Mouse (Mus musculus) stomach, postnatal 0 days (tissue): Measurements from ENCODE around the gene Mad1l1. TPM values are rescaled to one million over a fixed set of nuclear protein-coding genes. Genes with fewer than 3 reads are reported as not detected.

ENCODE experiments used
- ATAC-seq: fragments of 200-750 bp; cut with Nextera tagmentation; 2 replicates; pipeline ENCODE4 v1.8.0; 2017; ENCODE audit not compliant: low FRiP score, low TSS enrichment
- DNase-seq: peaks from one replicate; pipeline ENCODE4 v3.0.0-alpha.2; 2016; ENCODE audit warnings: low spot score
- H3K27ac ChIP-seq: fragments of 300-500 bp; sonication (generic); replicated peaks from 2 replicates; pipeline ENCODE4 v1.5.1; 2014; ENCODE audit warnings: mild to moderate bottlenecking, control low read depth
- H3K27me3 ChIP-seq: fragments of 300-500 bp; sonication (generic); 2 replicates; pipeline ENCODE4 v1.6.1; 2014; ENCODE audit warnings: low read length; ENCODE audit not compliant: control insufficient read depth, insufficient read depth
- H3K36me3 ChIP-seq: fragments of 300-500 bp; sonication (generic); 2 replicates; pipeline ENCODE4 v1.6.1; 2014; ENCODE audit warnings: low read length, mixed read lengths; ENCODE audit not compliant: control insufficient read depth, insufficient read depth
- H3K4me1 ChIP-seq: fragments of 300-500 bp; sonication (generic); replicated peaks from 2 replicates; pipeline ENCODE4 v1.6.1; 2014; ENCODE audit warnings: antibody characterized with exemption; ENCODE audit not compliant: control insufficient read depth, insufficient read depth
- H3K4me2 ChIP-seq: fragments of 300-500 bp; sonication (generic); replicated peaks from 2 replicates; pipeline ENCODE4 v1.6.1; 2014; ENCODE audit warnings: low read depth, mild to moderate bottlenecking, control low read depth, moderate library complexity
- H3K4me3 ChIP-seq: fragments of 300-500 bp; sonication (generic); 2 replicates; pipeline ENCODE4 v1.5.1; 2014; ENCODE audit warnings: low read depth, low read length, control low read depth
- H3K9ac ChIP-seq: fragments of 300-500 bp; sonication (generic); 2 replicates; pipeline ENCODE4 v1.6.1; 2014; ENCODE audit warnings: mild to moderate bottlenecking, low read length, control low read depth, mixed read lengths
- H3K9me3 ChIP-seq: fragments of 300-500 bp; sonication (generic); 2 replicates; pipeline ENCODE4 v1.6.1; 2016; ENCODE audit warnings: low read length; ENCODE audit not compliant: control insufficient read depth
- CTCF ChIP-seq: IDR thresholded peaks from 2 replicates; pipeline ENCODE4 v1.5.1; 2016; ENCODE audit warnings: antibody characterized with exemption, low read depth, mild to moderate bottlenecking, moderate library complexity
- EP300 ChIP-seq: optimal IDR thresholded peaks from 2 replicates; pipeline ENCODE3; 2016; ENCODE audit warnings: antibody characterized with exemption
- WGBS: fragments of 180-500 bp; shearing (Covaris S2); extraction: QIAGEN DNeasy Blood & Tissue Kit; methylation state at CpG from one replicate; pipeline ENCODE4 v1.1.7; 2014; 5-methylcytosine and 5-hydroxymethylcytosine counted together
- polyA plus RNA-seq: library from polyadenylated mRNA; unstranded; fragments of >200 nt; fragmentation: Nextera tagmentation; extraction: Ambion mirVana; gene quantifications from 2 replicates; pipeline ENCODE4 v1.2.1, GENCODE M21; 2015

Mad1l1 gene
- polyA plus RNA-seq, 1 experiment from 2014 or later, result 14.2 TPM

DNA sequence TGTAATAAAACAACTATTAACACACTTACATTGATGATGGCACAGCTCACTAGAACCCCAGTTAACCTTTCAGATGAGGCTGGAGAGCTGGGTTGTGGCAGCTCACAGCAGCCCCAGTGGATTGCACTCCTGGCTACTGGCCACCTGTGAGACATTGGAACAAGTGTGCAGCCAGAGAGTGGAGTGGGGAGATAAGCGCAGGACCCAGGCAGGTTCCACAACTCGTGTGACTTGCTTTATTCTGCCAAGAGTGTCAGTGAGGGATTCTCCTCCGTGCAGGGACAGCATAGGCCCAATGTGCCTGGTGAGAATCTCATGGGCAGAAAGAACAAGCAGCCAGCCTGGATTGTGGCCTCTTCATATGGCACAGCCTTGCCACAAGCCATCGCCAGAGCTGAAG is 180.0 kb downstream of the Mad1l1 start:
- 80% methylated on average over 4 of the region's 4 CpGs for WGBS
- Histone ChIP-seq H3K9me3 (no peaks in the 10 kb centered on the region), H3K4me1 (no peaks in the 10 kb centered on the region), H3K27me3 (no peaks in the 10 kb centered on the region), H3K36me3 (no peaks in the 10 kb centered on the region), H3K4me3 (no peak overlapping the region), H3K4me2 (no peak overlapping the region), H3K9ac (no peak overlapping the region), H3K27ac (no peak overlapping the region)
- TF ChIP-seq CTCF (no peak), EP300 (no peak)
- no peak for DNase-seq
- no peak for ATAC-seq

DNA sequence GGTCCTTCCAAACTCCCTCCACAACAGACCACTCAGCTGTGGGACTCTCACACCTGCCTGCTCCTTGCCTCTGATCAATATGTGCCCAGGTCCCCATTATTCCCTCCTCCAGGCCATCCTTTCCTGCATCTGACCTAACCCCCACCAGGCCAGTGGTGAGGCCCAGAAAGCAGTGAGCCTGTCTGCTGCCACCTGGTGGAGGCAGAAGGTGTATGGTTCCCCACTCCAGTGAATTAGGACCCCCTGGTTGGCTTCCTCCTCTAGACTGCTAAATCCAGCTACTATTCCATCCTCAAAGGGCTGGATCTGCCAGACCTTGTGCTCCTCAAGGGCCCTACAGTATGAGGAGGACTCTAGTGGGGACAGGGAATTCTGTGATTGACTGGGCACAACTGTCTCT is 181.1 kb downstream of the Mad1l1 start:
- no peak overlapping the region for H3K4me3 ChIP-seq
- no peak overlapping the region for H3K4me2 ChIP-seq
- no peaks in the 10 kb centered on the region for H3K27me3 ChIP-seq
- TF ChIP-seq EP300, result no peak
- peak; percentile 87 for TF ChIP-seq CTCF
- H3K9ac ChIP-seq, result no peak overlapping the region
- H3K27ac ChIP-seq, result no peak overlapping the region
- ATAC-seq, result no peak
- no peaks in the 10 kb centered on the region for H3K9me3 ChIP-seq
- peak; percentile 59 for DNase-seq
- no peaks in the 10 kb centered on the region for H3K36me3 ChIP-seq
- no peaks in the 10 kb centered on the region for H3K4me1 ChIP-seq

DNA sequence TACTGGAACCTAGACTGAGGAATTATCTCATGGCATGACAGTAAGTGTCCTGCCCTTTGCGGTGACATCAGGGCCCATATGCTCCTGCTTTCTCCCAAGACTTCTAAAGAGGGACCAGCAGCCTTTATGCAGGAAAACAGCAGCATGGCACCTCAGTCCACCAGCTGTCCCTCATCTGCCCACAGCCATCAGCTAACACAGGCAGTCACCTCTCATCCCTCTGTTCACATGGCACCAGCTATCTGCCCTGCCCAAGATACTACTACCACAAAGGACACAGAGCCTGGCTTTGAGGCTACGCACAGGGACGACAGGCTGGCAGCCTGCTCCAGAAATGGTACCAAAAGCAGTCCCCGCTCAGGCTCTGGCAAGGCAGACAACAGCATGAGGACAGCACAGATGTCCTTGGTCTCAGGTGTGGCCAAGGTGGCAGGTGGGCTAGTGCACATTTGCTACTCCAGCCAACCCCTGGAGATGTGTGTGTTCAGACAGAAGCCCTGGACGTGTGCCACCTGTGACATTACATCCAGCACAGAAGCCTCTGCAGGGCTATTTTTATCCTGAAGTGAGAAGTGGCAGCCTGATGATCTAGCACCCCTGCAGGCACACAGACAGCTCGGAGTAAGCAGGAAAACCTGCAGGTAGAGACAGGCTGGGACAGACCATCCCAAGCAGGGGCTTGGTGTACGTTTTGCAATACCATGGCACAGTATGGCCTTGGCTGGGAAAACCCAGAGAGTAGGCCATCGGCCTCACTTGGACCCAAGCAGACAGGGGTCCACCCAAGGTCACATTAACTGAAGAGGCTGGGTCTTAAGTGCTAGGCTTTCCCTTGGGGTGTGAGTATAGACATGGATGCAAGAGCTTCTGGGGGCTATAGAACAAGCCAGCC is 185.4 kb downstream of the Mad1l1 start:
- no peak overlapping the region for H3K4me3 ChIP-seq
- no peak overlapping the region for H3K9ac ChIP-seq
- no peaks in the 10 kb centered on the region for H3K9me3 ChIP-seq
- 81% methylated on average over 8 of the region's 8 CpGs for WGBS
- H3K27ac ChIP-seq, result no peak overlapping the region
- ATAC-seq, result no peak
- no peak for DNase-seq
- no peaks in the 10 kb centered on the region for H3K27me3 ChIP-seq
- H3K4me1 ChIP-seq, result no peaks in the 10 kb centered on the region
- H3K36me3 ChIP-seq, result no peaks in the 10 kb centered on the region
- no peak overlapping the region for H3K4me2 ChIP-seq
- TF ChIP-seq EP300 (no peak), CTCF (no peak)

DNA sequence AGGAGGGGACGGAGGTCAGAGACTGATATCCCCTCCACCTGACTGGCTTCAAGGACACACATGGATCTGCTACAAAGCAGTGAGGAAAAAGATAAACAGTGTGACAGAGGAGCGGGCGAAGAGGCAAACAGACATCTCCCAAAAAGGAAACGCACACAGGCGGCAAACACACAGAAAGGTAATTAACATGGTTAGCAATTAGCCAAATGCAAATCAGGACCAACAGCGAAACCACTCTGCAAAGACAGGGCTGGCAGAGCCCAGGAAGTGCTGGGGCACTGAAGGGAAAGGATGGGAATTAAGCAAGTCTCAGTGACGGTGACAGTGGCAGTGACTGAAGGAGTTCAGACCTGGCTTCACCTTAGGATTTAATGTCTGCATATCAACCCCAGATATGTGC is 187.3 kb downstream of the Mad1l1 start:
- Histone ChIP-seq H3K4me2 (no peak overlapping the region), H3K9ac (no peak overlapping the region), H3K27me3 (no peaks in the 10 kb centered on the region), H3K27ac (no peak overlapping the region), H3K4me3 (no peak overlapping the region), H3K9me3 (no peaks in the 10 kb centered on the region), H3K36me3 (no peaks in the 10 kb centered on the region), H3K4me1 (no peaks in the 10 kb centered on the region)
- WGBS, result 86% methylated on average over 7 of the region's 7 CpGs
- DNase-seq (no peak), ATAC-seq (no peak)
- TF ChIP-seq CTCF (no peak), EP300 (no peak)

DNA sequence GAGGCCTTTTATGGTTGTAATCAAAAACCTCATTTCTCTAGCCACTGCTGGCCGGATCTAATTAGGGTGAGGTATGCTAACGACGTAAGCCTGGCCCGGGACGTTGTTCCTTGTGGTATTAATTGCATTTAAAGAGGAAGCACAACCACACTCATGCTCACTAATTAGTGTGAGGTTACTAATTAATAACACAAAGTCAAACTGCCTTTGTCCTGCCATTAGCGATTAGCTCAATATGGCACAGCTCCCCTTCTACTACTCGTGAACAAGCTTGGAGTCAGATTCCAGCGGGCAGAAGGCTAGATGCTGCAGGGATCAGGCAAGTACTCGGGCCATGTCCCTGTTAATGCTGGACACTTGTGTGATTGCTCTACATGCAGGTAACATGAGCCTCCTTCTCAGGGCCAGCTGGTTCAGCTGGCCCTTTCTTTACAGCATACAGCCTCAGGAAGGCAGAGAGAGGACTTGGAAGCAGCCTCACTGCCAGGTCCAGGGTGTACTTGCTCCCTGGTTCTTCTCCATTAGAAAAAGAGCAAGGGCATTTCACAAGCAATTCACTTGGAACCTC is 192.9 kb downstream of the Mad1l1 start:
- ATAC-seq (no peak), DNase-seq (no peak)
- Histone ChIP-seq H3K36me3 (no peaks in the 10 kb centered on the region), H3K27ac (no peak overlapping the region), H3K9ac (no peak overlapping the region), H3K4me2 (no peak overlapping the region), H3K4me1 (no peaks in the 10 kb centered on the region), H3K9me3 (no peaks in the 10 kb centered on the region), H3K27me3 (no peaks in the 10 kb centered on the region), H3K4me3 (no peak overlapping the region)
- no peak for TF ChIP-seq CTCF
- TF ChIP-seq EP300, result no peak
- 86% methylated on average over 9 of the region's 9 CpGs for WGBS

DNA sequence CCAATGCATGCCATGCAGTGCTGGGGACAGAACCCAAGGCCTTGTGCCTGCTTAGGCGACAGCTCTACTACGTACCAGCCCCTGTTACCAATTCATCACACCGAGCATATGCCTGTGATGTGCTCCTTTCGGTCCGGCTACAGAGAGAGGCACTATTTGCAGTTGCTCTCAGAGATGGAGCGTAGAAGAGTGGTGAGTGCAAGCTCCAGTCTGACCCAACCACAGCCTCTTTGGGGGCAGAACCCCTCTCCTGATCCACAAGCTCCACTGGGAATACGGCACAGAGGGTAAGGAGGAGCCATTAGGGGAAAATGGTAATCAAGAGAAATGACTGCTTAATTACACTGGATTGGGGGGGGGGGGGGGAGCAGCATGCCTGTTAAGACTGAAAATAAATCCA is 193.4 kb downstream of the Mad1l1 start:
- Histone ChIP-seq H3K9ac (no peak overlapping the region), H3K27ac (no peak overlapping the region), H3K27me3 (no peaks in the 10 kb centered on the region), H3K36me3 (no peaks in the 10 kb centered on the region), H3K4me3 (no peak overlapping the region), H3K4me2 (no peak overlapping the region), H3K4me1 (no peaks in the 10 kb centered on the region), H3K9me3 (no peaks in the 10 kb centered on the region)
- ATAC-seq (no peak), DNase-seq (no peak)
- WGBS, result 90% methylated on average over 7 of the region's 7 CpGs
- TF ChIP-seq CTCF (no peak), EP300 (no peak)
